Mouse (Mus musculus): ENCODE measurements around the gene Fam129b. TPM values are rescaled to one million over a fixed set of nuclear protein-coding genes. Genes with fewer than 3 reads are reported as not detected.

The Fam129b gene
- polyA plus RNA-seq, 1 experiment from 2014 or later: 29.1 TPM

GRCm38 (mm10) chr2:32918391-32918790, 42.5 kb downstream of the Fam129b start:
- WGBS: 83% methylated on average over 9 of the region's 9 CpGs
- no peaks in the 10 kb centered on the region for H3K4me1 ChIP-seq

GRCm38 (mm10) chr2:32921235-32921634, 45.3 kb downstream of the Fam129b start:
- no peak overlapping the region for H3K4me3 ChIP-seq
- H3K27me3 ChIP-seq: no peaks in the 10 kb centered on the region
- H3K36me3 ChIP-seq: peaks cover 51% of the 10 kb centered on the region
- H3K9ac ChIP-seq (replicated peaks): no peak overlapping the region
- H3K9me3 ChIP-seq: no peaks in the 10 kb centered on the region
- no peaks in the 10 kb centered on the region for H3K4me1 ChIP-seq
- ATAC-seq (ENCODE audit: low FRiP score, low read depth): no peak
- H3K27ac ChIP-seq (replicated peaks): no peak overlapping the region
- no peak overlapping the region for H3K4me2 ChIP-seq (replicated peaks)
- WGBS: 88% methylated on average over 7 of the region's 7 CpGs

More at GRCm38 (mm10) chr2:32918391-32918790, 42.5 kb downstream of the Fam129b start:
- Histone ChIP-seq H3K36me3 (peaks cover 47% of the 10 kb centered on the region), H3K27me3 (no peaks in the 10 kb centered on the region), H3K9ac (replicated peaks) (no peak overlapping the region), H3K27ac (replicated peaks) (no peak overlapping the region), H3K4me2 (replicated peaks) (no peak overlapping the region), H3K4me3 (no peak overlapping the region), H3K9me3 (no peaks in the 10 kb centered on the region)
- no peak for ATAC-seq (ENCODE audit: low FRiP score, low read depth)

- H3K4me3 ChIP-seq: no peak overlapping the region
- H3K9ac ChIP-seq (replicated peaks): no peak overlapping the region
- no peak overlapping the region for H3K27ac ChIP-seq (replicated peaks)
- no peaks in the 10 kb centered on the region for H3K4me1 ChIP-seq
- no peak for ATAC-seq (ENCODE audit: low FRiP score, low read depth)
- peaks cover 49% of the 10 kb centered on the region for H3K36me3 ChIP-seq
- H3K9me3 ChIP-seq: no peaks in the 10 kb centered on the region
- WGBS: 89% methylated on average over 15 of the region's 15 CpGs
- H3K27me3 ChIP-seq: no peaks in the 10 kb centered on the region
- no peak overlapping the region for H3K4me2 ChIP-seq (replicated peaks)
Measured at GRCm38 (mm10) chr2:32921801-32922380, 46.0 kb downstream of the Fam129b start.

GRCm38 (mm10) chr2:32922564-32922963, 46.6 kb downstream of the Fam129b start:
- no peak for ATAC-seq (ENCODE audit: low FRiP score, low read depth)
- Histone ChIP-seq H3K9me3 (no peaks in the 10 kb centered on the region), H3K4me2 (replicated peaks) (no peak overlapping the region), H3K36me3 (peaks cover 49% of the 10 kb centered on the region), H3K4me1 (no peaks in the 10 kb centered on the region), H3K27me3 (no peaks in the 10 kb centered on the region), H3K27ac (replicated peaks) (no peak overlapping the region), H3K4me3 (no peak overlapping the region), H3K9ac (replicated peaks) (no peak overlapping the region)
- WGBS: 91% methylated on average over 13 of the region's 13 CpGs

GRCm38 (mm10) chr2:32923551-32924250, 47.8 kb downstream of the Fam129b start:
- 93% methylated on average over 24 of the region's 24 CpGs for WGBS
- no peak overlapping the region for H3K27ac ChIP-seq (replicated peaks)
- ATAC-seq (ENCODE audit: low FRiP score, low read depth): no peak
- no peak overlapping the region for H3K4me3 ChIP-seq
- H3K4me2 ChIP-seq (replicated peaks): no peak overlapping the region
- no peaks in the 10 kb centered on the region for H3K27me3 ChIP-seq
- no peak overlapping the region for H3K9ac ChIP-seq (replicated peaks)
- no peaks in the 10 kb centered on the region for H3K9me3 ChIP-seq
- no peaks in the 10 kb centered on the region for H3K4me1 ChIP-seq
- H3K36me3 ChIP-seq: peaks cover 48% of the 10 kb centered on the region

GRCm38 (mm10) chr2:32924306-32924844, 48.5 kb downstream of the Fam129b start:
- Histone ChIP-seq H3K4me3 (no peak overlapping the region), H3K27ac (replicated peaks) (no peak overlapping the region), H3K4me2 (replicated peaks) (no peak overlapping the region), H3K4me1 (no peaks in the 10 kb centered on the region), H3K27me3 (no peaks in the 10 kb centered on the region), H3K9me3 (no peaks in the 10 kb centered on the region), H3K36me3 (peaks cover 42% of the 10 kb centered on the region), H3K9ac (replicated peaks) (no peak overlapping the region)
- 76% methylated on average over 10 of the region's 10 CpGs for WGBS
- ATAC-seq (ENCODE audit: low FRiP score, low read depth): no peak

- ATAC-seq (ENCODE audit: low FRiP score, low read depth): no peak
- Histone ChIP-seq H3K27me3 (no peaks in the 10 kb centered on the region), H3K27ac (replicated peaks) (no peak overlapping the region), H3K9me3 (no peaks in the 10 kb centered on the region), H3K36me3 (peaks cover 28% of the 10 kb centered on the region), H3K4me1 (no peaks in the 10 kb centered on the region), H3K9ac (replicated peaks) (no peak overlapping the region), H3K4me3 (no peak overlapping the region), H3K4me2 (replicated peaks) (no peak overlapping the region)
- WGBS: 90% methylated on average over 12 of the region's 12 CpGs
Measured at GRCm38 (mm10) chr2:32926330-32927075, 50.6 kb downstream of the Fam129b start.

- Histone ChIP-seq H3K27me3 (no peaks in the 10 kb centered on the region), H3K4me3 (no peak overlapping the region), H3K4me2 (replicated peaks) (no peak overlapping the region), H3K36me3 (peaks cover 24% of the 10 kb centered on the region), H3K9ac (replicated peaks) (no peak overlapping the region), H3K9me3 (no peaks in the 10 kb centered on the region), H3K27ac (replicated peaks) (no peak overlapping the region), H3K4me1 (no peaks in the 10 kb centered on the region)
- no peak for ATAC-seq (ENCODE audit: low FRiP score, low read depth)
- WGBS: 79% methylated on average over 15 of the region's 15 CpGs
Measured at GRCm38 (mm10) chr2:32927624-32928234, 51.8 kb downstream of the Fam129b start.

GRCm38 (mm10) chr2:32928235-32928946, 52.5 kb downstream of the Fam129b start:
- H3K36me3 ChIP-seq: peaks cover 24% of the 10 kb centered on the region
- H3K27ac ChIP-seq (replicated peaks): no peak overlapping the region
- H3K4me1 ChIP-seq: no peaks in the 10 kb centered on the region
- no peak overlapping the region for H3K4me3 ChIP-seq
- peak; percentile 54 for ATAC-seq (ENCODE audit: low FRiP score, low read depth)
- no peaks in the 10 kb centered on the region for H3K27me3 ChIP-seq
- 34% methylated on average over 10 of the region's 10 CpGs for WGBS
- H3K9ac ChIP-seq (replicated peaks): no peak overlapping the region
- no peaks in the 10 kb centered on the region for H3K9me3 ChIP-seq
- H3K4me2 ChIP-seq (replicated peaks): no peak overlapping the region

GRCm38 (mm10) chr2:32928947-32929829, 53.3 kb downstream of the Fam129b start:
- Histone ChIP-seq H3K27me3 (no peaks in the 10 kb centered on the region), H3K9ac (replicated peaks) (no peak overlapping the region), H3K27ac (replicated peaks) (no peak overlapping the region), H3K4me2 (replicated peaks) (no peak overlapping the region), H3K4me3 (no peak overlapping the region), H3K36me3 (peaks cover 23% of the 10 kb centered on the region), H3K9me3 (no peaks in the 10 kb centered on the region), H3K4me1 (no peaks in the 10 kb centered on the region)
- ATAC-seq (ENCODE audit: low FRiP score, low read depth): no peak
- WGBS: 87% methylated on average over 19 of the region's 19 CpGs

- peaks cover 45% of the 10 kb centered on the region for H3K36me3 ChIP-seq
- H3K4me2 ChIP-seq (replicated peaks): no peak overlapping the region
- H3K9ac ChIP-seq (replicated peaks): no peak overlapping the region
- H3K9me3 ChIP-seq: no peaks in the 10 kb centered on the region
- ATAC-seq (ENCODE audit: low FRiP score, low read depth): no peak
- H3K27me3 ChIP-seq: no peaks in the 10 kb centered on the region
- H3K4me3 ChIP-seq: no peak overlapping the region
- no peaks in the 10 kb centered on the region for H3K4me1 ChIP-seq
- H3K27ac ChIP-seq (replicated peaks): no peak overlapping the region
- WGBS: 84% methylated on average over 7 of the region's 7 CpGs
Measured at GRCm38 (mm10) chr2:32931730-32932129, 55.8 kb downstream of the Fam129b start.

Data from midbrain, embryonic 12.5 days (tissue).